Mouse (Mus musculus): ENCODE measurements around the gene Gadd45a. TPM values are rescaled to one million over a fixed set of nuclear protein-coding genes. Genes with fewer than 3 reads are reported as not detected.

Gadd45a gene
- total and polyA plus RNA-seq, 3 experiments: 12.5 to 26.2 (median 19.5) TPM

GRCm38 (mm10) chr6:67073446-67073845 lies 36.2 kb upstream of the Gadd45a start:
- peaks cover 23 to 74% of the 10 kb centered on the region in 2 experiments for H3K4me1 ChIP-seq (ENCODE audit: control insufficient read depth in 1 of 2, insufficient read depth in 2 of 2)
- H3K79me2 ChIP-seq (replicated peaks; ENCODE audit: control insufficient read depth, extremely low read depth, insufficient read depth, poor library complexity, severe bottlenecking): no peaks in the 10 kb centered on the region
- DNase-seq (ENCODE audit: extremely low read depth): no peak
- no peaks in the 10 kb centered on the region for H3K36me3 ChIP-seq (replicated peaks in 1 of 2; ENCODE audit: control insufficient read depth in 1 of 2, insufficient read depth in 1 of 2, low read length in 1 of 2)
- no peak overlapping the region for H3K4me3 ChIP-seq (replicated peaks in 1 of 3; ENCODE audit: low read depth in 2 of 3, low read length in 2 of 3, poor library complexity in 1 of 3)
- in situ Hi-C loops (cut with MboI; ENCODE audit: low pct_ligation_motif_present, low pct_unique_long_range_greater_than_20kb, low sequenced_read_pairs): no loop called here
- H3K9ac ChIP-seq (ENCODE audit: insufficient read depth, low read depth): no peak overlapping the region
- H3K27me3 ChIP-seq (replicated peaks): no peaks in the 10 kb centered on the region
- no peak overlapping the region for H3K4me2 ChIP-seq (ENCODE audit: insufficient read depth, low read depth, poor library complexity, severe bottlenecking)
- no peaks in the 10 kb centered on the region for H3K9me3 ChIP-seq (replicated peaks; ENCODE audit: low read length)
- dilution Hi-C loops (cut with MboI; ENCODE audit: extremely low pct_ligation_motif_present, extremely low pct_unique_long_range_greater_than_20kb, low sequenced_read_pairs): no loop called here
- H3K27ac ChIP-seq (ENCODE audit: insufficient read depth, low read depth): no peak overlapping the region
- no peak for TF ChIP-seq RAD21 (IDR thresholded peaks at IDR 0.05; ENCODE audit: low read depth, low read length)

- dilution Hi-C loops (cut with MboI; ENCODE audit: extremely low pct_ligation_motif_present, extremely low pct_unique_long_range_greater_than_20kb, low sequenced_read_pairs): no loop called here
- peaks cover 21 to 64% of the 10 kb centered on the region in 2 experiments for H3K4me1 ChIP-seq (ENCODE audit: control insufficient read depth in 1 of 2, insufficient read depth in 2 of 2)
- H3K27me3 ChIP-seq (replicated peaks): no peaks in the 10 kb centered on the region
Measured at GRCm38 (mm10) chr6:67071615-67072014, 34.4 kb upstream of the Gadd45a start.

GRCm38 (mm10) chr6:67069800-67070315 lies 32.6 kb upstream of the Gadd45a start:
- no peaks in the 10 kb centered on the region for H3K9me3 ChIP-seq (replicated peaks; ENCODE audit: low read length)
- in situ Hi-C loops (cut with MboI; ENCODE audit: low pct_ligation_motif_present, low pct_unique_long_range_greater_than_20kb, low sequenced_read_pairs): no loop called here
- no peaks in the 10 kb centered on the region for H3K79me2 ChIP-seq (replicated peaks; ENCODE audit: control insufficient read depth, extremely low read depth, insufficient read depth, poor library complexity, severe bottlenecking)
- no peaks in the 10 kb centered on the region for H3K27me3 ChIP-seq (replicated peaks)
- no peak for TF ChIP-seq SIN3A (IDR thresholded peaks at IDR 0.05; ENCODE audit: low read length)
- peak; percentile 11; the same call in 1 of the 2 replicates for TF ChIP-seq MAX (IDR thresholded peaks at IDR 0.05; ENCODE audit: low read length)
- TF ChIP-seq ETS1 (conservative IDR thresholded peaks at IDR 0.05; ENCODE audit: low read depth, low read length): peak; percentile 54
- peak; percentile 52 for TF ChIP-seq MEF2A (IDR thresholded peaks at IDR 0.05; ENCODE audit: borderline replicate concordance, low read depth, low read length)
- TF ChIP-seq CHD2 (IDR thresholded peaks at IDR 0.05; ENCODE audit: low read length): peak; percentile 24; the same call in 1 of the 2 replicates
- peak; percentile 58 for TF ChIP-seq BHLHE40 (IDR thresholded peaks at IDR 0.05; ENCODE audit: low read depth, low read length)
- TF ChIP-seq MAFK (IDR thresholded peaks at IDR 0.05; ENCODE audit: insufficient replicate concordance, low read length): 0 out of 2 replicates have a peak, but pooled peaks have one; percentile 33
- no peak for TF ChIP-seq JUN (IDR thresholded peaks at IDR 0.05; ENCODE audit: insufficient read depth, low read depth, low read length)
- peak; percentile 64; the same call in 1 of the 2 replicates for TF ChIP-seq TCF12 (IDR thresholded peaks at IDR 0.05; ENCODE audit: low read depth, low read length)
- TF ChIP-seq MAZ (IDR thresholded peaks at IDR 0.05; ENCODE audit: low read depth, low read length): 0 out of 2 replicates have a peak, but pooled peaks have one; percentile 42
- no peak for TF ChIP-seq USF1 (IDR thresholded peaks at IDR 0.05; ENCODE audit: low read depth, low read length)
- peak; percentile 35 for TF ChIP-seq EP300 (IDR thresholded peaks at IDR 0.05; ENCODE audit: low read length)
- TF ChIP-seq ELF1 (IDR thresholded peaks at IDR 0.05; ENCODE audit: low read depth, low read length): peak; percentile 22; the same call in 1 of the 2 replicates
- H3K9ac ChIP-seq (ENCODE audit: insufficient read depth, low read depth): peak overlapping the region; percentile 50
- peak; percentile 83 for DNase-seq (ENCODE audit: extremely low read depth)
- H3K4me2 ChIP-seq (ENCODE audit: insufficient read depth, low read depth, poor library complexity, severe bottlenecking): peak overlapping the region; percentile 72
- peak overlapping the region in 2 of 3 experiments; percentile 17 to 30 for H3K4me3 ChIP-seq (replicated peaks in 1 of 3; ENCODE audit: low read depth in 2 of 3, low read length in 2 of 3, poor library complexity in 1 of 3)
- no peaks in the 10 kb centered on the region for H3K36me3 ChIP-seq (replicated peaks in 1 of 2; ENCODE audit: control insufficient read depth in 1 of 2, insufficient read depth in 1 of 2, low read length in 1 of 2)
- H3K4me1 ChIP-seq (ENCODE audit: control insufficient read depth in 1 of 2, insufficient read depth in 2 of 2): peaks cover 9 to 47% of the 10 kb centered on the region in 2 experiments; a peak in 3 of 4 replicates
- peak overlapping the region; percentile 76 for H3K27ac ChIP-seq (ENCODE audit: insufficient read depth, low read depth)
- dilution Hi-C loops (cut with MboI; ENCODE audit: extremely low pct_ligation_motif_present, extremely low pct_unique_long_range_greater_than_20kb, low sequenced_read_pairs): no loop called here

More at GRCm38 (mm10) chr6:67071615-67072014, 34.4 kb upstream of the Gadd45a start:
- H3K27ac ChIP-seq (ENCODE audit: insufficient read depth, low read depth): no peak overlapping the region
- H3K4me2 ChIP-seq (ENCODE audit: insufficient read depth, low read depth, poor library complexity, severe bottlenecking): no peak overlapping the region
- no peaks in the 10 kb centered on the region for H3K9me3 ChIP-seq (replicated peaks; ENCODE audit: low read length)
- no peak for DNase-seq (ENCODE audit: extremely low read depth)
- H3K36me3 ChIP-seq (replicated peaks in 1 of 2; ENCODE audit: control insufficient read depth in 1 of 2, insufficient read depth in 1 of 2, low read length in 1 of 2): no peaks in the 10 kb centered on the region
- no peak overlapping the region for H3K4me3 ChIP-seq (replicated peaks in 1 of 3; ENCODE audit: low read depth in 2 of 3, low read length in 2 of 3, poor library complexity in 1 of 3)
- in situ Hi-C loops (cut with MboI; ENCODE audit: low pct_ligation_motif_present, low pct_unique_long_range_greater_than_20kb, low sequenced_read_pairs): no loop called here
- TF ChIP-seq USF1 (IDR thresholded peaks at IDR 0.05; ENCODE audit: low read depth, low read length) (no peak), ZMIZ1 (IDR thresholded peaks at IDR 0.05; ENCODE audit: low read depth, low read length) (no peak), RCOR1 (conservative IDR thresholded peaks at IDR 0.05; ENCODE audit: low read depth, low read length) (no peak), GABPA (IDR thresholded peaks at IDR 0.05; ENCODE audit: insufficient replicate concordance, low read depth, low read length) (no peak), USF2 (conservative IDR thresholded peaks at IDR 0.05; ENCODE audit: low read depth, low read length) (no peak), HCFC1 (IDR thresholded peaks at IDR 0.05; ENCODE audit: low read depth, low read length) (no peak), IRF4 (IDR thresholded peaks at IDR 0.05; ENCODE audit: low read depth, low read length) (no peak), ZKSCAN1 (IDR thresholded peaks at IDR 0.05; ENCODE audit: borderline replicate concordance, low read depth, low read length) (no peak), CHD2 (IDR thresholded peaks at IDR 0.05; ENCODE audit: low read length) (no peak), JUND (conservative IDR thresholded peaks at IDR 0.05; ENCODE audit: low read depth, low read length) (no peak), TCF12 (IDR thresholded peaks at IDR 0.05; ENCODE audit: low read depth, low read length) (no peak), SMC3 (IDR thresholded peaks at IDR 0.05; ENCODE audit: low read depth, low read length) (no peak), POLR2AphosphoS2 (IDR thresholded peaks at IDR 0.05; ENCODE audit: low read depth, low read length) (no peak), JUN (IDR thresholded peaks at IDR 0.05; ENCODE audit: insufficient read depth, low read depth, low read length) (no peak), CHD1 (IDR thresholded peaks at IDR 0.05; ENCODE audit: low read depth, low read length) (no peak), KAT2A (IDR thresholded peaks at IDR 0.05; ENCODE audit: insufficient replicate concordance, low read length) (no peak), UBTF (IDR thresholded peaks at IDR 0.05; ENCODE audit: low read depth, low read length) (no peak)
- H3K79me2 ChIP-seq (replicated peaks; ENCODE audit: control insufficient read depth, extremely low read depth, insufficient read depth, poor library complexity, severe bottlenecking): no peaks in the 10 kb centered on the region
- no peak overlapping the region for H3K9ac ChIP-seq (ENCODE audit: insufficient read depth, low read depth)
